Mouse (Mus musculus) hindbrain, postnatal 0 days (tissue): ENCODE measurements at regions not wholly inside any gene's neighbourhood (a gene's known extent, or its start where the extent isn't known, plus 50 kb on each side); places are given as distances from the start of the nearest gene placed in this dataset.
A peak's percentile ranks its signal among the peaks of the same experiment; 100 is the strongest.

ENCODE experiments used
- ATAC-seq: fragments of 200-750 bp; cut with Nextera tagmentation; 2 replicates; pipeline ENCODE4 v1.8.0; 2017; ENCODE audit warnings: mild to moderate bottlenecking, moderate TSS enrichment, moderate library complexity
- DNase-seq: peaks from one replicate; pipeline ENCODE4 v3.0.0-alpha.2; 2015; ENCODE audit warnings: low spot score
- H3K27ac ChIP-seq: fragments of 300-500 bp; sonication (generic); 2 replicates; pipeline ENCODE4 v1.5.1; 2014; ENCODE audit warnings: mild to moderate bottlenecking
- H3K27me3 ChIP-seq: fragments of 300-500 bp; sonication (generic); 2 replicates; pipeline ENCODE4 v1.6.1; 2014; ENCODE audit warnings: low read length, mixed read lengths; ENCODE audit not compliant: insufficient read depth
- H3K36me3 ChIP-seq: fragments of 300-500 bp; sonication (generic); 2 replicates; pipeline ENCODE4 v1.6.1; 2014; ENCODE audit warnings: low read length, mixed read lengths; ENCODE audit not compliant: insufficient read depth
- H3K4me1 ChIP-seq: fragments of 300-500 bp; sonication (generic); 2 replicates; pipeline ENCODE4 v1.6.1; 2014; ENCODE audit warnings: antibody characterized with exemption, low read length, mixed read lengths; ENCODE audit not compliant: insufficient read depth
- H3K4me2 ChIP-seq: fragments of 300-500 bp; sonication (generic); 2 replicates; pipeline ENCODE4 v1.6.1; 2014; ENCODE audit warnings: low read depth, mild to moderate bottlenecking, low read length, moderate library complexity, mixed read lengths
- H3K4me3 ChIP-seq: fragments of 300-500 bp; sonication (generic); 2 replicates; pipeline ENCODE4 v1.5.1; 2014; ENCODE audit warnings: low read length
- H3K9ac ChIP-seq: fragments of 300-500 bp; sonication (generic); replicated peaks from 2 replicates; pipeline ENCODE4 v1.6.1; 2014; ENCODE audit warnings: mild to moderate bottlenecking, low read length, moderate library complexity, mixed read lengths
- H3K9me3 ChIP-seq: fragments of 300-500 bp; sonication (generic); 2 replicates; pipeline ENCODE4 v1.6.1; 2016; ENCODE audit warnings: low read length, mixed read lengths
- CTCF ChIP-seq: IDR thresholded peaks from 2 replicates; pipeline ENCODE4 v1.5.1; 2016; ENCODE audit warnings: antibody characterized with exemption, control low read depth, low read depth
- WGBS: fragments of 180-500 bp; shearing (Covaris S2); extraction: QIAGEN DNeasy Blood & Tissue Kit; methylation state at CpG from one replicate; pipeline ENCODE4 v1.1.7; 2014; 5-methylcytosine and 5-hydroxymethylcytosine counted together

- H3K27ac ChIP-seq, result peak overlapping the region; percentile 22; the same call in 1 of the 2 replicates
- WGBS, result 71% methylated on average over 10 of the region's 10 CpGs
Observed at GRCm38 (mm10) chr3:52643796-52644177, 373.2 kb downstream of the Cog6 start.

GRCm38 (mm10) chr3:52643100-52643551 is 373.9 kb downstream of the Cog6 start:
- Histone ChIP-seq H3K4me2 (no peak overlapping the region), H3K4me1 (peaks cover 13% of the 10 kb centered on the region; the same call in 1 of the 2 replicates), H3K4me3 (no peak overlapping the region), H3K27ac (no peak overlapping the region), H3K36me3 (no peaks in the 10 kb centered on the region), H3K9ac (0 out of 2 replicates have a peak overlapping the region, but pooled peaks have one; percentile 4), H3K9me3 (no peaks in the 10 kb centered on the region), H3K27me3 (no peaks in the 10 kb centered on the region)
- WGBS, result 36% methylated on average over 9 of the region's 9 CpGs
- TF ChIP-seq CTCF, result no peak
- peak; percentile 47 for DNase-seq
- ATAC-seq, result no peak

More at GRCm38 (mm10) chr3:52643796-52644177, 373.2 kb downstream of the Cog6 start:
- no peak for DNase-seq
- Histone ChIP-seq H3K27me3 (no peaks in the 10 kb centered on the region), H3K4me1 (peaks cover 13% of the 10 kb centered on the region; the same call in 1 of the 2 replicates), H3K36me3 (no peaks in the 10 kb centered on the region), H3K9me3 (no peaks in the 10 kb centered on the region), H3K4me2 (no peak overlapping the region), H3K9ac (no peak overlapping the region), H3K4me3 (no peak overlapping the region)
- no peak for ATAC-seq
- no peak for TF ChIP-seq CTCF

GRCm38 (mm10) chr3:52641226-52642181 is 373.4 kb downstream of the Foxo1 start:
- Histone ChIP-seq H3K4me3 (no peak overlapping the region), H3K9me3 (no peaks in the 10 kb centered on the region), H3K27me3 (no peaks in the 10 kb centered on the region), H3K4me2 (no peak overlapping the region), H3K4me1 (peaks cover 13% of the 10 kb centered on the region; the same call in 1 of the 2 replicates), H3K9ac (no peak overlapping the region), H3K36me3 (no peaks in the 10 kb centered on the region), H3K27ac (peak overlapping the region; percentile 22; the same call in 1 of the 2 replicates)
- 50% methylated on average over 10 of the region's 10 CpGs for WGBS
- DNase-seq (peak; percentile 73), ATAC-seq (peak; percentile 60)
- no peak for TF ChIP-seq CTCF

- no peak overlapping the region for H3K9ac ChIP-seq
- H3K4me1 ChIP-seq, result peaks cover 13% of the 10 kb centered on the region; the same call in 1 of the 2 replicates
- no peaks in the 10 kb centered on the region for H3K9me3 ChIP-seq
- no peak for TF ChIP-seq CTCF
- no peaks in the 10 kb centered on the region for H3K36me3 ChIP-seq
- H3K4me3 ChIP-seq, result no peak overlapping the region
- ATAC-seq (no peak), DNase-seq (no peak)
- H3K27ac ChIP-seq, result no peak overlapping the region; the same call in 1 of the 2 replicates
- no peaks in the 10 kb centered on the region for H3K27me3 ChIP-seq
- 53% methylated on average over 16 of the region's 16 CpGs for WGBS
- no peak overlapping the region for H3K4me2 ChIP-seq
Observed at GRCm38 (mm10) chr3:52640250-52641147, 372.4 kb downstream of the Foxo1 start.

- no peak overlapping the region for H3K27ac ChIP-seq
- no peak overlapping the region for H3K4me2 ChIP-seq
- H3K9me3 ChIP-seq, result no peaks in the 10 kb centered on the region
- H3K9ac ChIP-seq, result no peak overlapping the region
- no peak overlapping the region for H3K4me3 ChIP-seq
- no peaks in the 10 kb centered on the region for H3K27me3 ChIP-seq
- no peak for ATAC-seq
- H3K4me1 ChIP-seq, result 0 out of 2 replicates have a peak, but pooled peaks cover under 1% of the 10 kb centered on the region
- no peak for TF ChIP-seq CTCF
- 73% methylated on average over 5 of the region's 5 CpGs for WGBS
- DNase-seq, result no peak
- H3K36me3 ChIP-seq, result no peaks in the 10 kb centered on the region
Observed at GRCm38 (mm10) chr3:52638816-52639215, 370.7 kb downstream of the Foxo1 start.

- Histone ChIP-seq H3K4me1 (no peaks in the 10 kb centered on the region), H3K36me3 (no peaks in the 10 kb centered on the region), H3K4me2 (no peak overlapping the region), H3K9me3 (no peaks in the 10 kb centered on the region), H3K4me3 (no peak overlapping the region), H3K9ac (no peak overlapping the region), H3K27me3 (no peaks in the 10 kb centered on the region), H3K27ac (no peak overlapping the region)
- TF ChIP-seq CTCF, result no peak
- ATAC-seq (peak; percentile 61), DNase-seq (peak; percentile 37)
- WGBS, result 47% methylated on average over 6 of the region's 6 CpGs
Observed at GRCm38 (mm10) chr3:52634353-52634752, 366.2 kb downstream of the Foxo1 start.
